ENCODE assay signal across 8 mouse cellular contexts in genomic region chr2:85036507-85037046, GRCm38 (mm10). TPM values are rescaled to one million over a fixed set of nuclear protein-coding genes. Genes with fewer than 3 reads are reported as not detected.
DNase-seq lines count a peak whose midpoint lies in the region; ATAC-seq lines count a peak whose summit lies in the region.

No protein-coding gene starts in this region.

- peak overlapping the region; percentile 97 for H3K27ac ChIP-seq in forebrain, embryonic 10.5 days
- peak overlapping the region; percentile 84; the same call in 1 of the 2 replicates for H3K27ac ChIP-seq in liver, embryonic 11.5 days (ENCODE audit: low read depth, low read length)

- peaks cover 30% of the 10 kb centered on the region for H3K36me3 ChIP-seq in forebrain, embryonic 10.5 days (replicated peaks)
- peaks cover 24% of the 10 kb centered on the region for H3K36me3 ChIP-seq in liver, embryonic 11.5 days (ENCODE audit: control insufficient read depth, insufficient read depth, low read length)

- peak overlapping the region; percentile 87 for H3K4me3 ChIP-seq in forebrain, embryonic 10.5 days
- H3K4me3 ChIP-seq in liver, embryonic 11.5 days (ENCODE audit: low read depth, low read length): peak overlapping the region; percentile 93

- 12% methylated on average over 11 of the region's 11 CpGs for WGBS in forebrain, embryonic 10.5 days
- WGBS in liver, embryonic 11.5 days: 5% methylated on average over 11 of the region's 11 CpGs

- no peak for DNase-seq in frontal cortex, postnatal 10 days (ENCODE audit: low spot score in 2 of 2)
- no peak for DNase-seq in forebrain, embryonic 10.5 days (ENCODE audit: extremely low spot score, low spot score)
- peak; percentile 50 for DNase-seq in liver, embryonic 11.5 days (ENCODE audit: low spot score)
- no peak for DNase-seq in urinary bladder, postnatal 4 days (ENCODE audit: low spot score in 2 of 2)
- no peak for DNase-seq in cerebellum, postnatal 4 days (ENCODE audit: low spot score in 2 of 2)

- H3K27me3 ChIP-seq in forebrain, embryonic 10.5 days (ENCODE audit: poor library complexity, severe bottlenecking): no peaks in the 10 kb centered on the region
- peaks cover 16% of the 10 kb centered on the region for H3K27me3 ChIP-seq in liver, embryonic 11.5 days (replicated peaks; ENCODE audit: control insufficient read depth, insufficient read depth, low read length)

- peak overlapping the region; percentile 98 for H3K9ac ChIP-seq in liver, embryonic 11.5 days (ENCODE audit: low read depth, low read length)

- peak overlapping the region; percentile 92 for H3K4me2 ChIP-seq in liver, embryonic 11.5 days

- ATAC-seq in frontal cortex, adult (ENCODE audit: low TSS enrichment): peak; percentile 53
- ATAC-seq in CD4-positive, CD25-positive, alpha-beta regulatory T cell, adult 4 months: peak; percentile 14
- peak; percentile 44 for ATAC-seq in liver, embryonic 11.5 days (replicated peaks; ENCODE audit: low FRiP score)
- ATAC-seq in monocyte, adult 5-6 weeks (replicated peaks; ENCODE audit: insufficient number of reproducible peaks, low FRiP score, low TSS enrichment, poor library complexity, severe bottlenecking): no peak

- H3K9me3 ChIP-seq in forebrain, embryonic 10.5 days: no peaks in the 10 kb centered on the region
- no peaks in the 10 kb centered on the region for H3K9me3 ChIP-seq in liver, embryonic 11.5 days (ENCODE audit: control insufficient read depth, low read length)

- peaks cover 27% of the 10 kb centered on the region for H3K4me1 ChIP-seq in forebrain, embryonic 10.5 days
- peaks cover 9% of the 10 kb centered on the region for H3K4me1 ChIP-seq in liver, embryonic 11.5 days (replicated peaks; ENCODE audit: control insufficient read depth, insufficient read depth, low read length)

RNA-seq across cellular contexts. Expression of gene Ssrp1, which starts 0.5 kb away (rescaled TPM):
- 100 to 1,000 TPM; 147 to 202 TPM for polyA plus RNA-seq in CD4-positive, CD25-positive, alpha-beta regulatory T cell, adult 4 months (2017; shearing (Covaris generic))
- polyA plus RNA-seq in forebrain, embryonic 10.5 days (2016; fragmentation: Nextera tagmentation; extraction: Ambion mirVana): 433 and 446 TPM in 2 replicates
- polyA plus RNA-seq in liver, embryonic 11.5 days (2014; fragmentation: Nextera tagmentation; extraction: Ambion mirVana): 338 and 381 TPM in 2 replicates
- 113 to 215 TPM (median 119 TPM) in 3 replicates for total RNA-seq in monocyte, adult 5-6 weeks (2017)

RNA-seq across cellular contexts. Expression of gene P2rx3, which starts 0.7 kb away (rescaled TPM):
- polyA plus RNA-seq in CD4-positive, CD25-positive, alpha-beta regulatory T cell, adult 4 months (2017; shearing (Covaris generic)): under 1 TPM in 1 of 2 experiments, not detected in 1; 0.46 TPM
- polyA plus RNA-seq in forebrain, embryonic 10.5 days (2016; fragmentation: Nextera tagmentation; extraction: Ambion mirVana): 2.7 and 3.6 TPM in 2 replicates
- 0.95 and 1.1 TPM in 2 replicates for polyA plus RNA-seq in liver, embryonic 11.5 days (2014; fragmentation: Nextera tagmentation; extraction: Ambion mirVana)
- 0.29 TPM in 1 of 3 replicates, not detected in the others for total RNA-seq in monocyte, adult 5-6 weeks (2017)

RNA-seq across cellular contexts. Expression of gene Tnks1bp1, which starts 11.2 kb away (rescaled TPM):
- polyA plus RNA-seq in CD4-positive, CD25-positive, alpha-beta regulatory T cell, adult 4 months (2017; shearing (Covaris generic)): 1 to 10 TPM; 3.8 to 5.6 TPM
- polyA plus RNA-seq in forebrain, embryonic 10.5 days (2016; fragmentation: Nextera tagmentation; extraction: Ambion mirVana): 26.6 and 36.1 TPM in 2 replicates
- polyA plus RNA-seq in liver, embryonic 11.5 days (2014; fragmentation: Nextera tagmentation; extraction: Ambion mirVana): 3.4 and 3.7 TPM in 2 replicates
- total RNA-seq in monocyte, adult 5-6 weeks (2017): 7.1 to 18.7 TPM (median 10.0 TPM) in 3 replicates

RNA-seq across cellular contexts. Expression of gene Prg3, which starts 48.6 kb away (rescaled TPM):
- polyA plus RNA-seq in CD4-positive, CD25-positive, alpha-beta regulatory T cell, adult 4 months (2017; shearing (Covaris generic)): not detected
- polyA plus RNA-seq in forebrain, embryonic 10.5 days (2016; fragmentation: Nextera tagmentation; extraction: Ambion mirVana): not detected in 2 replicates
- 10.2 and 16.7 TPM in 2 replicates for polyA plus RNA-seq in liver, embryonic 11.5 days (2014; fragmentation: Nextera tagmentation; extraction: Ambion mirVana)
- total RNA-seq in monocyte, adult 5-6 weeks (2017): not detected in 3 replicates

RNA-seq across cellular contexts. Expression of gene Prg2, which starts 56.3 kb away (rescaled TPM):
- not detected for polyA plus RNA-seq in CD4-positive, CD25-positive, alpha-beta regulatory T cell, adult 4 months (2017; shearing (Covaris generic))
- not detected in 2 replicates for polyA plus RNA-seq in forebrain, embryonic 10.5 days (2016; fragmentation: Nextera tagmentation; extraction: Ambion mirVana)
- 67.2 and 96.9 TPM in 2 replicates for polyA plus RNA-seq in liver, embryonic 11.5 days (2014; fragmentation: Nextera tagmentation; extraction: Ambion mirVana)
- 1.2 to 3.6 TPM in 2 of 3 replicates, not detected in the other for total RNA-seq in monocyte, adult 5-6 weeks (2017)
